Mouse (Mus musculus) ZHBTc4 (cell line): ENCODE data around the gene Gm21972.
A peak's percentile ranks its signal among the peaks of the same experiment; 100 is the strongest.

Experiments used
- DNase-seq: peaks from one replicate; pipeline ENCODE4 v3.0.0-alpha.2; 2011; ENCODE audit warnings: low read depth, low spot score

Gene Gm21972

GRCm38 (mm10) chr1:86133337-86133736 lies at the start of gene Gm21972:
Gene Gm21972, plus strand, starts transcription at chr1:86133637.
- no peak for DNase-seq

- DNase-seq = no peak
Observed at GRCm38 (mm10) chr1:86094413-86094812, 39.0 kb upstream of the Gm21972 start.

- DNase-seq = no peak
Observed at GRCm38 (mm10) chr1:86105054-86105453, 28.4 kb upstream of the Gm21972 start.

GRCm38 (mm10) chr1:86111779-86112178 lies 21.7 kb upstream of the Gm21972 start, which contains the start of gene Htr2b:
Gene Htr2b, minus strand, starts transcription at chr1:86111970.
- peak; percentile 11 for DNase-seq

GRCm38 (mm10) chr1:86114141-86114540 lies 19.3 kb upstream of the Gm21972 start:
- DNase-seq = no peak

GRCm38 (mm10) chr1:86119549-86119948 lies 13.9 kb upstream of the Gm21972 start:
- no peak for DNase-seq

GRCm38 (mm10) chr1:86126036-86126435 lies 7.4 kb upstream of the Gm21972 start:
- no peak for DNase-seq

- DNase-seq = no peak
Observed at GRCm38 (mm10) chr1:86135315-86135714, 1.9 kb downstream of the Gm21972 start.

- no peak for DNase-seq
Observed at GRCm38 (mm10) chr1:86141081-86141480, 7.6 kb downstream of the Gm21972 start.

- DNase-seq = no peak
Observed at GRCm38 (mm10) chr1:86143165-86143564, 9.7 kb downstream of the Gm21972 start.

- DNase-seq = peak; percentile 69
Observed at GRCm38 (mm10) chr1:86144001-86144944, 10.8 kb downstream of the Gm21972 start.

GRCm38 (mm10) chr1:86146293-86146692 lies 12.9 kb downstream of the Gm21972 start:
- no peak for DNase-seq

- DNase-seq = no peak
Observed at GRCm38 (mm10) chr1:86147557-86147956, 14.1 kb downstream of the Gm21972 start.

GRCm38 (mm10) chr1:86148161-86148560 lies 14.7 kb downstream of the Gm21972 start:
- no peak for DNase-seq

GRCm38 (mm10) chr1:86150929-86151328 lies 17.5 kb downstream of the Gm21972 start:
- DNase-seq = peak; percentile 47

GRCm38 (mm10) chr1:86151376-86151775 lies 17.9 kb downstream of the Gm21972 start:
- DNase-seq = no peak

GRCm38 (mm10) chr1:86152618-86153017 lies 19.2 kb downstream of the Gm21972 start:
- DNase-seq = peak; percentile 56

GRCm38 (mm10) chr1:86154133-86154823 lies 20.8 kb downstream of the Gm21972 start, which contains the start of gene Armc9:
Gene Armc9, plus strand, starts transcription at chr1:86154780.
- DNase-seq = peak; percentile 99

- no peak for DNase-seq
Observed at GRCm38 (mm10) chr1:86154824-86155164, 21.4 kb downstream of the Gm21972 start.

GRCm38 (mm10) chr1:86156075-86156474 lies 22.6 kb downstream of the Gm21972 start:
- no peak for DNase-seq

GRCm38 (mm10) chr1:86156595-86156994 lies 23.2 kb downstream of the Gm21972 start:
- DNase-seq = no peak

- no peak for DNase-seq
Observed at GRCm38 (mm10) chr1:86160059-86160458, 26.6 kb downstream of the Gm21972 start.

- no peak for DNase-seq
Observed at GRCm38 (mm10) chr1:86160479-86160878, 27.0 kb downstream of the Gm21972 start.
